Mouse (Mus musculus) E14TG2a.4 (cell line): ENCODE data around the gene Rgs19.

Source experiments
- CTCF ChIP-seq: conservative IDR thresholded peaks from 2 replicates; pipeline ENCODE4 v1.5.1; 2014; ENCODE audit warnings: low read length
- NANOG ChIP-seq: IDR thresholded peaks from 2 replicates; pipeline ENCODE4 v1.6.1; 2014; ENCODE audit warnings: borderline replicate concordance, low read length, mixed read lengths

DNA sequence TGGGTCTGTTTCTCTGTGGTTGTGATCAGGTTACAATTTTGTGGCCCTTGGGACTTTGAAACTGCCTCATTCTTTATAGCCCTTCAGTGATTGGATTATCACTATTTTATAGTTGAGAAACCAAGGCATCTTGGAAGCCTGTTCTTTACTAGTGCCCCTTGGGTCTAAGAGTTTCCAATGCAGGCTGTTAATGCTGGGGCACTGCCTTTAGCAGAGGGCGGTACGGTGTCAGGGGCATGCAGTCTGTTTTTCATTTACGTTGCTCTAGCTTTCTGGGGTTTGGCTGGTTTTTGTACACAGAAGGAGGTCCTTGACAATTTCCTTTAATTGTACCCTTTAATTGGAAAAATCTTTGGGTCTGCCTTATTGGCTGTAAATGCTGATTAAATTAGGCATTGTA is 48.1 kb downstream of the Rgs19 start:
- TF ChIP-seq CTCF (no peak), NANOG (no peak)
